Mouse (Mus musculus) C2C12 (cell line): ENCODE results near the gene Togaram2. TPM values are rescaled to one million over a fixed set of nuclear protein-coding genes. Genes with fewer than 3 reads are reported as not detected.

ENCODE experiments used
- H3K27me3 ChIP-seq: one replicate; pipeline ENCODE4 v1.6.1; 2011; ENCODE audit not compliant: control insufficient read depth, insufficient read depth, insufficient read length
- H3K36me3 ChIP-seq: one replicate; pipeline ENCODE4 v1.6.1; 2011; ENCODE audit not compliant: control insufficient read depth, insufficient read depth
- H3K4me3 ChIP-seq: one replicate; pipeline ENCODE4 v1.5.1; 2011; ENCODE audit warnings: mild to moderate bottlenecking, control low read depth; ENCODE audit not compliant: poor library complexity, insufficient read depth, severe bottlenecking
- H3K79me2 ChIP-seq: one replicate; pipeline ENCODE4 v1.6.1; 2011; ENCODE audit not compliant: control insufficient read depth, insufficient read depth
- H3K79me3 ChIP-seq: one replicate; pipeline ENCODE4 v1.6.1; 2011; ENCODE audit warnings: low read depth, control low read depth
- H3ac ChIP-seq: one replicate; pipeline ENCODE3; 2011; ENCODE audit warnings: low read depth; ENCODE audit not compliant: control insufficient read depth, insufficient read length
- CEBPB ChIP-seq: IDR thresholded peaks from one replicate; pipeline ENCODE4 v1.6.1; 2011; ENCODE audit warnings: low read depth, mild to moderate bottlenecking, control low read depth, moderate library complexity
- CTCF ChIP-seq: IDR thresholded peaks from one replicate; pipeline ENCODE4 v1.5.1; 2011; ENCODE audit not compliant: control insufficient read depth, insufficient read depth, insufficient read length
- FOSL1 ChIP-seq: IDR thresholded peaks from one replicate; pipeline ENCODE4 v1.8.0; 2011; ENCODE audit warnings: mild to moderate bottlenecking, low read length; ENCODE audit not compliant: poor library complexity, insufficient read depth, severe bottlenecking
- MAX ChIP-seq: IDR thresholded peaks from one replicate; pipeline ENCODE4 v1.6.1; 2011; ENCODE audit warnings: mild to moderate bottlenecking, control low read depth
- MYOD1 ChIP-seq: IDR thresholded peaks from one replicate; pipeline ENCODE4 v1.6.1; 2011; ENCODE audit warnings: low read depth; ENCODE audit not compliant: control insufficient read depth, insufficient read length
- MYOG ChIP-seq: IDR thresholded peaks from one replicate; pipeline ENCODE4 v1.6.1; 2011; ENCODE audit not compliant: control insufficient read depth, insufficient read length; ENCODE audit errors: extremely low read depth
- USF1 ChIP-seq: IDR thresholded peaks from one replicate; pipeline ENCODE4 v1.6.1; 2011; ENCODE audit warnings: low read depth, mild to moderate bottlenecking, control low read depth, moderate library complexity
- polyA plus RNA-seq: library from polyadenylated mRNA; unstranded; fragments of >200 nt; fragmentation: generic; extraction: Trizol; gene quantifications from one replicate; pipeline ENCODE4 v1.2.1, GENCODE M21; 2012; ENCODE audit warnings: missing spikeins

Gene Togaram2
- polyA plus RNA-seq, 1 experiment: not detected

DNA sequence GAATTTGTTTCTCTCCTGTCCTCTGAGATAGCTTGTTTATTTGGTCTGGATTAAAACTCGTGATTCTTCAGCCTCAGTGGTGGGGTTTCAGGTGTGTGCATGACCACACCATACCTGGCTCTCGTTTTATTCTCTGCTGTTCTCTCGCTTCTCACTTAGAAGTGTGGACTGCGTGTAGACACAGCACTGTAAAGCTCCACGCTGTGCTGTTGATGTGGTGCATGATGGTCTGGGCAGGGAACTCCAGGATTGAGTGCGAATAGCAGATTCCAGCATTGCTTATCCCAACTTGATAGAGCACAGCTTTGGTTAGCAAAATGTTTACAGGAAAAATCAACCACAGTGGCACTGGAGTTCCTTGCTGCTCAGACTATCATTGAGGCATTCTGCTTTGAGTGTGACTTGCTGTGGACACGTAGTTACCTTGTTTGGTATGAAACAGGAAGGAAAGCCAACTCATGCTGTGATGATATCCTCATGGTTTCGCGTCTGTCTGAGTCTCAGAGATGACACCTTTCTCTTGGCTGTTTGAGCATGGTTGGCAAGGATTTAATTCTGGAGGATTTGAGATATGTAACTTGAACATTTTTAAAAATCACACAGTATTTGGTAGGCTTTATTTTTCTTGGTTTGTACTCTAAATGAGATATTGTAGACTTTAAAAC is 32.5 kb upstream of the Togaram2 start:
- no peaks in the 10 kb centered on the region for H3K27me3 ChIP-seq
- peaks cover 90% of the 10 kb centered on the region for H3K79me2 ChIP-seq
- H3ac ChIP-seq: no peak overlapping the region
- peaks cover 94% of the 10 kb centered on the region for H3K36me3 ChIP-seq
- no peak for TF ChIP-seq MAX
- no peak for TF ChIP-seq MYOD1
- no peak for TF ChIP-seq CTCF
- TF ChIP-seq MYOG: no peak
- TF ChIP-seq FOSL1: no peak
- H3K4me3 ChIP-seq: no peak overlapping the region
- H3K79me3 ChIP-seq: peaks cover 63% of the 10 kb centered on the region

DNA sequence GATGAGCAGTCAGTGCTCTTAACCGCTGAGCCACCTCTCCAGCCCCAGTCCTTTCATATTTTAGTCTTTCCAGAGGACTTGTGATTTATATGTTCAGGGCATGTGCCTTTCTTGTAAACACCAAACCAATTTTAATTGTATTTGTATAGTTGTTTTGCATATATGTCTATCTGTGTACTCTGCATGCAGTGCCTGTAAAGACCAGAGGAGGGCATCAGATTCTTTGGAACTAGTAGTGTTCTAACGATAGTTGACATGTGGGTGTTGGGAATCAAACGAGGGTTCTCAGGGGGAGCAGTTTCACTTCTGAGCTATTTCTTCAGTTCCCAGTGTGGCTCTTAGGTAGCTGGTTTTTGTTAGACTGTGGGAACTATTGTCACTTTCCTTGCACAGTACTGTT is 30.9 kb upstream of the Togaram2 start:
- Histone ChIP-seq H3K79me3 (peaks cover 56% of the 10 kb centered on the region), H3K4me3 (no peak overlapping the region), H3K27me3 (no peaks in the 10 kb centered on the region), H3K36me3 (peaks cover 94% of the 10 kb centered on the region), H3K79me2 (peaks cover 90% of the 10 kb centered on the region), H3ac (no peak overlapping the region)
- no peak for TF ChIP-seq CTCF
- no peak for TF ChIP-seq MAX
- no peak for TF ChIP-seq MYOG
- TF ChIP-seq CEBPB: no peak
- no peak for TF ChIP-seq USF1
- no peak for TF ChIP-seq FOSL1
- no peak for TF ChIP-seq MYOD1

DNA sequence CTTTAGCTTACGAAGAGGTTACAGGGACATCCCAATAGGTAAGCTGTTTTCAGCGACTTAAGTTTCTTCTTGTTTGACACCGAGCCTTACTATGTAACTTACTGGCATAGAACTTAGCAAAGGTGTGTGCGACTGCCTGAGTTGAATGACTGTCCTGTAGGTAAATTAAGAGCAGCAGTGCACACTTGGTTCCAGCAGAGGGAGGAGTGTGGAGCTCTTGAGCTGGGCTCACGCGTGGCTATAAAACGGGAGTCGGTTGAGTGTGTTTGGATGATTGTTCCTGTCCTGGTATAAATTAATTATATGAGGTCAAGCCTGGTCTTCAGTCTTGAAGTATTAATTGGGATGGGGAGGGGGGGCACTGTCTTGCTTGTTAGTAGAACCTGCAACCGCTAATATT is 23.1 kb upstream of the Togaram2 start:
- TF ChIP-seq CTCF: no peak
- no peak for TF ChIP-seq CEBPB
- no peak for TF ChIP-seq MAX
- TF ChIP-seq FOSL1: no peak
- TF ChIP-seq USF1: no peak
- no peak for TF ChIP-seq MYOG
- TF ChIP-seq MYOD1: no peak
- Histone ChIP-seq H3K27me3 (no peaks in the 10 kb centered on the region), H3ac (no peak overlapping the region), H3K79me2 (peaks cover 62% of the 10 kb centered on the region), H3K36me3 (peaks cover 96% of the 10 kb centered on the region), H3K79me3 (peaks cover 26% of the 10 kb centered on the region), H3K4me3 (no peak overlapping the region)

DNA sequence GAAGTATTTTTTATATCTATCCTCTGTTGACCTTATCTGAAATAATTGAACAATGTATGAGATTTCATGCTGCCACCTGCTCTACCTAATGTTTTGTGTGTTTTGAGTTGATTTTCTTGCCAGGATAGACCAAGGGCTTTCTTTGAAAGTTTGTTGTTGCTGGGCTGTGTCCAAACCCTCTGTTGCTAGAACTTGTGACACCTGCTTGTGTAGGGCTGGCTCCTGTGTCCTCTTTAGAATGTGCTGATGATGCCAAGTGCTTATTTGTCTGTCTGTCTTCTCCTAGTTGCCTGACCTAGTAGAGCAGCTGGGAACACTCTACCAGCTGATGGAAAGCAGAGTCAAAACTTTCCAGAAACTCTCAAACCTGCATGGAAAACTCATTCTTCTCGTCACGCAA is 20.6 kb upstream of the Togaram2 start:
- TF ChIP-seq CTCF (no peak), FOSL1 (no peak), CEBPB (no peak)
- Histone ChIP-seq H3K79me2 (peaks cover 42% of the 10 kb centered on the region), H3K4me3 (no peak overlapping the region), H3K79me3 (peaks cover 15% of the 10 kb centered on the region), H3K27me3 (no peaks in the 10 kb centered on the region), H3ac (no peak overlapping the region), H3K36me3 (peaks cover 96% of the 10 kb centered on the region)

DNA sequence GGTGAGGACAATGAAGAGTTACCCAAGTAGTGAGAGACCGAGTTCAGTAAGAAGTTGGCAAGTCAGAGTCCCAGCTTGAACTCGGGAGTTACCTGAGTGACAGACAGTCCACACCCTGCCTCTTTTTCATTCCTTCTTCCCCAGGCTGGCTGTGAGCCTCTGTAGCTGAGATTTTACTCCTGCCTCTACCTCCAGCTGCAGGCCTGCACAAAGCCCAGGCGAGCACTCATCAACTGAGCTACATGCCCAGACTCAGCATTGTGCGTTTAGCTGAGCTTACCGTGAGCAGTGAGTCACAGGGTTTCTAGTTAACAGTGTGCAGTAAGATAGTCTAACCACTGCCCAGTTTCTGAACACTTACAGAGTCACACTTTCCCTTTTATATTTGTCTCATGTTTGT is 20.1 kb upstream of the Togaram2 start:
- peaks cover 96% of the 10 kb centered on the region for H3K36me3 ChIP-seq
- TF ChIP-seq USF1: no peak
- H3K4me3 ChIP-seq: no peak overlapping the region
- H3K27me3 ChIP-seq: no peaks in the 10 kb centered on the region
- H3K79me3 ChIP-seq: peaks cover 14% of the 10 kb centered on the region
- H3K79me2 ChIP-seq: peaks cover 37% of the 10 kb centered on the region
- H3ac ChIP-seq: no peak overlapping the region

DNA sequence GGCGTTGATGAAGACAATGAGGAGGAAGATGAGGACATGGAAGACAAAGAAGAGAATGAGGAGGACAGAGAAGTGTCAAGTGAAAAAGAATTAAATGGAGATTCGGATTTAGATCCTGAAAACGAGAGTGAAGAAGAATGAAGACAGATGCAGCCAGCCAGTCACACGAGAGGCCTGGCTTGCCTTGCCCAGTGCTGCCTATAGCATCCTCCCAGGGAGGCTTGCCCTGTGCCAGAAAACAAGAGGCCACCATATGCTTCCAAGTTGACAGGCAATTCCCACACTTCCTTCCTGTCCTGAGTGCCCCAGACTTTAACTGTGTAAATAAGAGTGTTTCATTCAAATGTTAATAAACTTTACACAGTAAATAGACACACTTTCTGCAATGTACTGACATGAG is 15.5 kb upstream of the Togaram2 start:
- no peaks in the 10 kb centered on the region for H3K79me3 ChIP-seq
- no peak overlapping the region for H3K4me3 ChIP-seq
- peaks cover 67% of the 10 kb centered on the region for H3K36me3 ChIP-seq
- TF ChIP-seq CTCF (no peak), USF1 (no peak), CEBPB (no peak)
- no peak overlapping the region for H3ac ChIP-seq
- H3K79me2 ChIP-seq: peaks cover under 1% of the 10 kb centered on the region
- no peaks in the 10 kb centered on the region for H3K27me3 ChIP-seq

DNA sequence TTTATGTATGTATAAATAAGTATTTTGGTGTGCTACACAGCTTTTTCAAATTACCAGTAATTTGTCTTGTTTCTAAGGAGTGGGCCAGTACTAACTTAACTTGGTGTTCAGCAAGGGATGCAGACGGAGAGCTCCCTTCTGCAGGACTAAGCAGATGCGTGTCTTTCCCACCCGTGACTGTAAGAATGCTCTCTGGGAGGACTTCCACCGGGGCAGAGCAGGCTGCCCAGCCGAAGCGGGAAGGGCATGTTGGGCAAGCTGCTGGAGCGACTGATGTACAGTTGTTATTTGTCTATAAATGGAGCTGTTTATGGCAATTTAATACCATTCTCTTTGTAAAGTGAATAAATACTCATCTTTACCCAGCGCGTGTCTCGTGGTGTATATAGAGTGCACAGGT is 14.4 kb upstream of the Togaram2 start:
- no peak overlapping the region for H3K4me3 ChIP-seq
- no peak for TF ChIP-seq MYOG
- no peak for TF ChIP-seq CTCF
- no peak for TF ChIP-seq USF1
- TF ChIP-seq FOSL1: no peak
- TF ChIP-seq MAX: no peak
- no peak for TF ChIP-seq MYOD1
- no peak for TF ChIP-seq CEBPB
- H3K79me2 ChIP-seq: no peaks in the 10 kb centered on the region
- H3K79me3 ChIP-seq: no peaks in the 10 kb centered on the region
- no peaks in the 10 kb centered on the region for H3K27me3 ChIP-seq
- no peak overlapping the region for H3ac ChIP-seq
- H3K36me3 ChIP-seq: peaks cover 58% of the 10 kb centered on the region
